Mouse (Mus musculus) ES-E14 (cell line): Measurements from ENCODE around the gene Eno2. TPM values are rescaled to one million over a fixed set of nuclear protein-coding genes. Genes with fewer than 3 reads are reported as not detected.

Experiments used
- DNase-seq: peaks from one replicate; pipeline ENCODE4 v3.0.0-alpha.2; 2013; ENCODE audit warnings: low read depth, low spot score
- H3K27ac ChIP-seq: 2 replicates; pipeline ENCODE4 v1.5.1; 2012; ENCODE audit warnings: low read depth, mild to moderate bottlenecking, low read length, moderate library complexity, mixed read lengths; ENCODE audit not compliant: poor library complexity, insufficient read depth, severe bottlenecking
- H3K36me3 ChIP-seq: 2 replicates; pipeline ENCODE4 v1.6.1; 2012; ENCODE audit warnings: mild to moderate bottlenecking, low read length, moderate library complexity, mixed read lengths; ENCODE audit not compliant: control insufficient read depth, poor library complexity, insufficient read depth, severe bottlenecking
- H3K4me1 ChIP-seq, 2 experiments: fragments of 150-350 bp in 1 of 2; sonication (generic) in 1 of 2; 2 replicates each; pipeline ENCODE4 v1.6.1; 2012; ENCODE audit warnings: low read length in 2 of 2, mild to moderate bottlenecking in 1 of 2, mixed read lengths in 1 of 2; ENCODE audit not compliant: control insufficient read depth in 2 of 2, insufficient read depth in 2 of 2, poor library complexity in 1 of 2
- H3K4me3 ChIP-seq, 2 experiments: fragments of 150-350 bp in 1 of 2; sonication (generic) in 1 of 2; 2 replicates each; pipeline ENCODE4 v1.5.1; 2012; ENCODE audit warnings: low read length in 2 of 2, low read depth in 1 of 2, mild to moderate bottlenecking in 1 of 2, mixed read lengths in 1 of 2; ENCODE audit not compliant: insufficient read depth in 1 of 2, poor library complexity in 1 of 2, severe bottlenecking in 1 of 2
- H3K9ac ChIP-seq: 2 replicates; pipeline ENCODE4 v1.6.1; 2012; ENCODE audit warnings: low read depth, mild to moderate bottlenecking, low read length, mixed read lengths; ENCODE audit not compliant: poor library complexity, insufficient read depth, severe bottlenecking
- H3K9me3 ChIP-seq: fragments of 150-350 bp; sonication (generic); 2 replicates; pipeline ENCODE4 v1.6.1; 2012; ENCODE audit warnings: low read depth, mild to moderate bottlenecking, low read length; ENCODE audit not compliant: control insufficient read depth, insufficient read depth
- CHD2 ChIP-seq: IDR thresholded peaks from 2 replicates; pipeline ENCODE4 v1.6.1; 2014; ENCODE audit warnings: mild to moderate bottlenecking, low read depth, low read length, inconsistent platforms
- HCFC1 ChIP-seq: IDR thresholded peaks from 2 replicates; pipeline ENCODE4 v1.6.1; 2012; ENCODE audit warnings: low read length, inconsistent platforms, borderline replicate concordance; ENCODE audit not compliant: insufficient read depth
- MAFK ChIP-seq: IDR thresholded peaks from 2 replicates; pipeline ENCODE4 v1.6.1; 2014; ENCODE audit warnings: mild to moderate bottlenecking, low read depth, low read length, inconsistent platforms; ENCODE audit not compliant: insufficient read depth
- ZC3H11A ChIP-seq: IDR thresholded peaks from 2 replicates; pipeline ENCODE4 v1.6.1; 2012; ENCODE audit warnings: low read depth, mild to moderate bottlenecking, inconsistent platforms, low read length, borderline replicate concordance
- ZNF384 ChIP-seq: IDR thresholded peaks from 2 replicates; pipeline ENCODE4 v1.6.1; 2012; ENCODE audit warnings: low read depth, low read length, inconsistent platforms
- in situ Hi-C, 2 experiments: fragments of 600-800 bp; cut with MboI; formaldehyde crosslinking; loops; one replicate each; pipeline ENCODE4 v1.15.1; 2025; ENCODE audit warnings: low sequenced_read_pairs in 2 of 2, inconsistent platforms in 1 of 2; ENCODE audit not compliant: unreplicated experiment in 2 of 2
- total RNA-seq: library from RNA; depleted of rRNA; stranded (reverse); fragments of 300-350 nt; gene quantifications from 2 replicates; pipeline ENCODE4 v1.2.3, GENCODE M21; 2012

The Eno2 gene
- total RNA-seq, 1 experiment: 10.1 TPM

GRCm38 (mm10) chr6:124737040-124737439, 32.4 kb downstream of the Eno2 start:
- in situ Hi-C loops: no loop called here
- no peak for DNase-seq
- peaks cover 0 to 26% of the 10 kb centered on the region in 2 experiments; a peak in 2 of 4 replicates for H3K4me1 ChIP-seq

GRCm38 (mm10) chr6:124734417-124734816, 35.1 kb downstream of the Eno2 start:
- no peak for DNase-seq
- Histone ChIP-seq H3K27ac (no peak overlapping the region), H3K4me1 (peaks cover 0 to 26% of the 10 kb centered on the region in 2 experiments; a peak in 2 of 4 replicates), H3K4me3 (no peak overlapping the region), H3K9me3 (no peaks in the 10 kb centered on the region), H3K9ac (no peak overlapping the region), H3K36me3 (no peaks in the 10 kb centered on the region)
- in situ Hi-C loops: no loop called here
- no peak for TF ChIP-seq ZNF384

More at GRCm38 (mm10) chr6:124737040-124737439, 32.4 kb downstream of the Eno2 start:
- Histone ChIP-seq H3K9me3 (no peaks in the 10 kb centered on the region), H3K9ac (no peak overlapping the region), H3K27ac (no peak overlapping the region), H3K4me3 (no peak overlapping the region), H3K36me3 (no peaks in the 10 kb centered on the region)
- no peak for TF ChIP-seq CHD2
- TF ChIP-seq ZC3H11A: no peak
- no peak for TF ChIP-seq MAFK
- no peak for TF ChIP-seq ZNF384
- no peak for TF ChIP-seq HCFC1

- peak overlapping the region; percentile 13; the same call in 1 of the 2 replicates for H3K27ac ChIP-seq
- H3K4me3 ChIP-seq: peak overlapping the region; percentile 45 to 55; a peak in 3 of 4 replicates
- no peaks in the 10 kb centered on the region; the same call in 1 of the 2 replicates for H3K36me3 ChIP-seq
- peaks cover 0 to 19% of the 10 kb centered on the region in 2 experiments; a peak in 2 of 4 replicates for H3K4me1 ChIP-seq
- no peaks in the 10 kb centered on the region for H3K9me3 ChIP-seq
- no peak for DNase-seq
- H3K9ac ChIP-seq: peak overlapping the region; percentile 63
- TF ChIP-seq ZNF384: no peak
- in situ Hi-C loops: no loop called here
Observed at GRCm38 (mm10) chr6:124732476-124733370, 36.8 kb downstream of the Eno2 start.

- no peaks in the 10 kb centered on the region for H3K9me3 ChIP-seq
- in situ Hi-C loops: no loop called here
- H3K9ac ChIP-seq: no peak overlapping the region
- no peak for DNase-seq
- TF ChIP-seq ZC3H11A (no peak), ZNF384 (no peak), MAFK (no peak), CHD2 (no peak), HCFC1 (no peak)
- H3K36me3 ChIP-seq: no peaks in the 10 kb centered on the region; the same call in 1 of the 2 replicates
- H3K27ac ChIP-seq: no peak overlapping the region
- H3K4me3 ChIP-seq: no peak overlapping the region
- peaks cover 0 to 19% of the 10 kb centered on the region in 2 experiments; a peak in 2 of 4 replicates for H3K4me1 ChIP-seq
Observed at GRCm38 (mm10) chr6:124731038-124731437, 38.4 kb downstream of the Eno2 start.
